Mouse (Mus musculus) embryo, embryonic 11.5 days (tissue): ENCODE results near the gene Tvp23b.

Source experiments
- DNase-seq: peaks from one replicate; pipeline ENCODE4 v3.0.0-alpha.2; 2012; ENCODE audit warnings: low read depth, low spot score

The Tvp23b gene

GRCm38 (mm10) chr11:62891763-62892162 is 12.5 kb downstream of the Tvp23b start:
- DNase-seq: no peak

- peak; percentile 69 for DNase-seq
Measured at GRCm38 (mm10) chr11:62901699-62902323, 22.6 kb downstream of the Tvp23b start.

GRCm38 (mm10) chr11:62903871-62904495 is 24.7 kb downstream of the Tvp23b start:
- DNase-seq: no peak

GRCm38 (mm10) chr11:62909720-62910306 is 30.6 kb downstream of the Tvp23b start:
- no peak for DNase-seq

- DNase-seq: no peak
Measured at GRCm38 (mm10) chr11:62911362-62911761, 32.1 kb downstream of the Tvp23b start.

GRCm38 (mm10) chr11:62913141-62913540 is 33.9 kb downstream of the Tvp23b start:
- DNase-seq: no peak

- no peak for DNase-seq
Measured at GRCm38 (mm10) chr11:62914532-62914931, 35.3 kb downstream of the Tvp23b start.

GRCm38 (mm10) chr11:62915486-62915885 is 36.2 kb downstream of the Tvp23b start:
- DNase-seq: no peak

- no peak for DNase-seq
Measured at GRCm38 (mm10) chr11:62916765-62917164, 37.5 kb downstream of the Tvp23b start.

- DNase-seq: no peak
Measured at GRCm38 (mm10) chr11:62919946-62920742, 40.9 kb downstream of the Tvp23b start.

GRCm38 (mm10) chr11:62920743-62921050 is 41.4 kb downstream of the Tvp23b start:
- no peak for DNase-seq

- peak; percentile 96 for DNase-seq
Measured at GRCm38 (mm10) chr11:62921052-62921977, 42.1 kb downstream of the Tvp23b start.

- no peak for DNase-seq
Measured at GRCm38 (mm10) chr11:62924091-62924761, 45.0 kb downstream of the Tvp23b start.

GRCm38 (mm10) chr11:62929799-62930198 is 50.5 kb downstream of the Tvp23b start:
- no peak for DNase-seq

- no peak for DNase-seq
Measured at GRCm38 (mm10) chr11:62930574-62930973, 51.3 kb downstream of the Tvp23b start.

GRCm38 (mm10) chr11:62931141-62931540 is 51.9 kb downstream of the Tvp23b start:
- no peak for DNase-seq

GRCm38 (mm10) chr11:62933099-62933498 is 53.8 kb downstream of the Tvp23b start:
- no peak for DNase-seq

- no peak for DNase-seq
Measured at GRCm38 (mm10) chr11:62934795-62935514, 55.7 kb downstream of the Tvp23b start.

GRCm38 (mm10) chr11:62937986-62938385 is 58.7 kb downstream of the Tvp23b start:
- DNase-seq: no peak

GRCm38 (mm10) chr11:62938921-62939320 is 59.7 kb downstream of the Tvp23b start:
- no peak for DNase-seq
